Mouse (Mus musculus) stomach, postnatal 0 days (tissue): Measurements from ENCODE around the gene Taf8. TPM values are rescaled to one million over a fixed set of nuclear protein-coding genes. Genes with fewer than 3 reads are reported as not detected.
A peak's percentile ranks its signal among the peaks of the same experiment; 100 is the strongest.

Experiments
- ATAC-seq: fragments of 200-750 bp; cut with Nextera tagmentation; 2 replicates; pipeline ENCODE4 v1.8.0; 2017; ENCODE audit not compliant: low FRiP score, low TSS enrichment
- DNase-seq: peaks from one replicate; pipeline ENCODE4 v3.0.0-alpha.2; 2016; ENCODE audit warnings: low spot score
- H3K27ac ChIP-seq: fragments of 300-500 bp; sonication (generic); replicated peaks from 2 replicates; pipeline ENCODE4 v1.5.1; 2014; ENCODE audit warnings: mild to moderate bottlenecking, control low read depth
- H3K27me3 ChIP-seq: fragments of 300-500 bp; sonication (generic); 2 replicates; pipeline ENCODE4 v1.6.1; 2014; ENCODE audit warnings: low read length; ENCODE audit not compliant: control insufficient read depth, insufficient read depth
- H3K36me3 ChIP-seq: fragments of 300-500 bp; sonication (generic); 2 replicates; pipeline ENCODE4 v1.6.1; 2014; ENCODE audit warnings: low read length, mixed read lengths; ENCODE audit not compliant: control insufficient read depth, insufficient read depth
- H3K4me1 ChIP-seq: fragments of 300-500 bp; sonication (generic); replicated peaks from 2 replicates; pipeline ENCODE4 v1.6.1; 2014; ENCODE audit warnings: antibody characterized with exemption; ENCODE audit not compliant: control insufficient read depth, insufficient read depth
- H3K4me2 ChIP-seq: fragments of 300-500 bp; sonication (generic); replicated peaks from 2 replicates; pipeline ENCODE4 v1.6.1; 2014; ENCODE audit warnings: low read depth, mild to moderate bottlenecking, control low read depth, moderate library complexity
- H3K4me3 ChIP-seq: fragments of 300-500 bp; sonication (generic); 2 replicates; pipeline ENCODE4 v1.5.1; 2014; ENCODE audit warnings: low read depth, low read length, control low read depth
- H3K9ac ChIP-seq: fragments of 300-500 bp; sonication (generic); 2 replicates; pipeline ENCODE4 v1.6.1; 2014; ENCODE audit warnings: mild to moderate bottlenecking, low read length, control low read depth, mixed read lengths
- H3K9me3 ChIP-seq: fragments of 300-500 bp; sonication (generic); 2 replicates; pipeline ENCODE4 v1.6.1; 2016; ENCODE audit warnings: low read length; ENCODE audit not compliant: control insufficient read depth
- CTCF ChIP-seq: IDR thresholded peaks from 2 replicates; pipeline ENCODE4 v1.5.1; 2016; ENCODE audit warnings: antibody characterized with exemption, low read depth, mild to moderate bottlenecking, moderate library complexity
- EP300 ChIP-seq: optimal IDR thresholded peaks from 2 replicates; pipeline ENCODE3; 2016; ENCODE audit warnings: antibody characterized with exemption
- WGBS: fragments of 180-500 bp; shearing (Covaris S2); extraction: QIAGEN DNeasy Blood & Tissue Kit; methylation state at CpG from one replicate; pipeline ENCODE4 v1.1.7; 2014; 5-methylcytosine and 5-hydroxymethylcytosine counted together
- polyA plus RNA-seq: library from polyadenylated mRNA; unstranded; fragments of >200 nt; fragmentation: Nextera tagmentation; extraction: Ambion mirVana; gene quantifications from 2 replicates; pipeline ENCODE4 v1.2.1, GENCODE M21; 2015

The Taf8 gene
- 11.0 and 11.1 TPM in 2 replicates for polyA plus RNA-seq

GRCm38 (mm10) chr17:47501946-47502706 lies at the start of gene Taf8:
TSS of gene Taf8 (minus strand) at chr17:47502292.
- peak; percentile 47 for TF ChIP-seq EP300
- no peak for TF ChIP-seq CTCF
- H3K27me3 ChIP-seq = no peaks in the 10 kb centered on the region
- H3K36me3 ChIP-seq = no peaks in the 10 kb centered on the region
- peak within 1 kb of the TSS; percentile 85 for H3K27ac ChIP-seq
- peak within 1 kb of the TSS; percentile 75 for H3K4me3 ChIP-seq
- ATAC-seq (peak; percentile 91), DNase-seq (peak; percentile 96)
- peak within 1 kb of the TSS; percentile 81 for H3K9ac ChIP-seq
- 1% methylated on average over 40 of the region's 40 CpGs for WGBS
- peaks cover 8% of the 10 kb centered on the region for H3K4me1 ChIP-seq
- peak within 1 kb of the TSS; percentile 62 for H3K4me2 ChIP-seq
- no peaks in the 10 kb centered on the region for H3K9me3 ChIP-seq

- H3K4me2 ChIP-seq = no peak overlapping the region
- no peak overlapping the region for H3K27ac ChIP-seq
- no peak for DNase-seq
Observed at GRCm38 (mm10) chr17:47551049-47551448, 49.0 kb upstream of the Taf8 start.

GRCm38 (mm10) chr17:47545861-47546331 lies 43.8 kb upstream of the Taf8 start:
- peak overlapping the region; percentile 20 for H3K4me2 ChIP-seq
- H3K4me3 ChIP-seq = no peak overlapping the region
- 0 out of 2 replicates have a peak overlapping the region, but pooled peaks have one; percentile 35 for H3K9ac ChIP-seq
- no peaks in the 10 kb centered on the region for H3K9me3 ChIP-seq
- TF ChIP-seq EP300 = no peak
- no peak for TF ChIP-seq CTCF
- H3K4me1 ChIP-seq = no peaks in the 10 kb centered on the region
- WGBS = 62% methylated on average over 17 of the region's 17 CpGs
- 0 out of 2 replicates have a peak overlapping the region, but pooled peaks have one; percentile 18 for H3K27ac ChIP-seq
- ATAC-seq (peak; percentile 53; the same call in 1 of the 2 replicates), DNase-seq (no peak)
- no peaks in the 10 kb centered on the region for H3K36me3 ChIP-seq
- no peaks in the 10 kb centered on the region for H3K27me3 ChIP-seq

More at GRCm38 (mm10) chr17:47551049-47551448, 49.0 kb upstream of the Taf8 start:
- ATAC-seq = no peak
- no peaks in the 10 kb centered on the region for H3K4me1 ChIP-seq
- no peak overlapping the region for H3K9ac ChIP-seq
- 75% methylated on average over 7 of the region's 7 CpGs for WGBS
- TF ChIP-seq CTCF (no peak), EP300 (no peak)
- no peaks in the 10 kb centered on the region for H3K9me3 ChIP-seq
- no peak overlapping the region for H3K4me3 ChIP-seq
- H3K36me3 ChIP-seq = no peaks in the 10 kb centered on the region
- H3K27me3 ChIP-seq = no peaks in the 10 kb centered on the region

DNA sequence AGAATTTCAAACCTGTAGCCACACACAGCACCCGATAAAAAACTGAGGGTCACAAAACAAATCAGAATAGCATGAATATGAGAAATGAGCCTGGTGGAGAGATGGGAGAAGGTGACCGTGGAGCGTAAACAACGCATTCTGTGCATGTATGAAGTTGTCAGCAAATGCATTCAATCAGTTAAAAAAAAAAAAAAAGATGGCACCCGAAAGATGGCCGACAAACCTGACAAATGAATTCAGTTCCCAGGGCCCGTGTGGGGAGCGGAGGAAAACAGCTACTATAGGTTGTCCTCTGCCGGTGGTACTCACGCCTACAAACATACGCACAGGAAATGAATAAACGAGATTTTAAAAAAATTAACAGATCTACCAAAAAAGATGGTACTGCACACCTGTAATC lies 43.1 kb upstream of the Taf8 start:
- TF ChIP-seq CTCF (no peak), EP300 (no peak)
- no peak overlapping the region for H3K27ac ChIP-seq
- WGBS = 88% methylated on average over 12 of the region's 12 CpGs
- no peaks in the 10 kb centered on the region for H3K9me3 ChIP-seq
- DNase-seq (no peak), ATAC-seq (no peak)
- no peaks in the 10 kb centered on the region for H3K4me1 ChIP-seq
- no peaks in the 10 kb centered on the region for H3K27me3 ChIP-seq
- no peak overlapping the region for H3K9ac ChIP-seq
- H3K4me2 ChIP-seq = no peak overlapping the region
- no peak overlapping the region for H3K4me3 ChIP-seq
- no peaks in the 10 kb centered on the region for H3K36me3 ChIP-seq

DNA sequence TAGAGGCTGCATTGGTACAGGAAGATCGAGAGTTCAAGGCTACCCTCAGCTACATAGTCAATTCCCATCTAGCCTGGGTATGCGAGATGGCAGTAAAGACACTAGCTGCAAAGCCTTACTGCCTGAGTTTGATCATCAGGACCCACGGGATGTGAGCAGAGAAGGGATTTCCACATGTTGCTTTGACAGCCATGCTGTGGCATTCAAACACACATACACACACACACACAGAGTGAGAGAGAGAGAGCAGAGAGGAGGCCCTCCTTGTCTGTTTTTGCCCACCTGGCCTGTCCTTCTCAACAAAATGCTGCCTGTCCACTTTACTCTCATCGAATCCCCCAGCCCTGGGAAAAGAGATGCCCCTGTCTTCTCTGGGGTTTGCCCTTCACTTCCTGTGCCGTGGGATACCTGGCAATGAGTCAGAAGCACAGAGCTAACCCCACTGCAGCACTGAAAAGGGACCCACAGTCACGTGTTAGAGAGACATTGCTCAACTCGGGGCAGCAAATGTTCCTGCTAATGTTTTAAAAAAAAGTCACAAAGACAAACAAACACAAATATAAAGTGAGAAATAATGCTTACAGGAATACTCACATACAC lies 41.1 kb upstream of the Taf8 start:
- no peaks in the 10 kb centered on the region for H3K4me1 ChIP-seq
- no peak overlapping the region for H3K9ac ChIP-seq
- no peak for ATAC-seq
- no peak for DNase-seq
- H3K4me3 ChIP-seq = no peak overlapping the region
- no peak for TF ChIP-seq CTCF
- H3K4me2 ChIP-seq = no peak overlapping the region
- no peaks in the 10 kb centered on the region for H3K36me3 ChIP-seq
- WGBS = 64% methylated on average over 7 of the region's 7 CpGs
- no peaks in the 10 kb centered on the region for H3K9me3 ChIP-seq
- no peaks in the 10 kb centered on the region for H3K27me3 ChIP-seq
- no peak overlapping the region for H3K27ac ChIP-seq

GRCm38 (mm10) chr17:47542061-47542460 lies 40.0 kb upstream of the Taf8 start:
- ATAC-seq (no peak), DNase-seq (no peak)
- H3K36me3 ChIP-seq = no peaks in the 10 kb centered on the region
- H3K9ac ChIP-seq = no peak overlapping the region
- H3K9me3 ChIP-seq = no peaks in the 10 kb centered on the region
- no peak overlapping the region for H3K4me2 ChIP-seq
- no peaks in the 10 kb centered on the region for H3K4me1 ChIP-seq
- no peak overlapping the region for H3K27ac ChIP-seq
- no peak for TF ChIP-seq EP300
- TF ChIP-seq CTCF = no peak
- WGBS = 59% methylated on average over 3 of the region's 5 CpGs
- H3K4me3 ChIP-seq = no peak overlapping the region
- H3K27me3 ChIP-seq = no peaks in the 10 kb centered on the region
